Mouse (Mus musculus) kidney, postnatal 14 days (tissue): Measurements from ENCODE around the gene Neurl1a.
A peak's percentile ranks its signal among the peaks of the same experiment; 100 is the strongest.

Experiments used
- DNase-seq: peaks from one replicate; pipeline ENCODE4 v3.0.0; 2022; ENCODE audit warnings: mixed read lengths

The Neurl1a gene

GRCm38 (mm10) chr19:47298100-47298499, 119.5 kb downstream of the Neurl1a start:
- DNase-seq: no peak

- peak; percentile 37 for DNase-seq
Observed at GRCm38 (mm10) chr19:47301303-47302190, 122.9 kb downstream of the Neurl1a start.

- DNase-seq: peak; percentile 88
Observed at GRCm38 (mm10) chr19:47302191-47302852, 123.7 kb downstream of the Neurl1a start.

GRCm38 (mm10) chr19:47303128-47303527, 124.5 kb downstream of the Neurl1a start:
- DNase-seq: no peak

- no peak for DNase-seq
Observed at GRCm38 (mm10) chr19:47304170-47304745, 125.6 kb downstream of the Neurl1a start.

GRCm38 (mm10) chr19:47305401-47305800, 126.8 kb downstream of the Neurl1a start:
- DNase-seq: no peak

GRCm38 (mm10) chr19:47306128-47306916, 127.7 kb downstream of the Neurl1a start:
- peak; percentile 70 for DNase-seq

GRCm38 (mm10) chr19:47306917-47307315, 128.3 kb downstream of the Neurl1a start:
- no peak for DNase-seq
